Mouse (Mus musculus): ENCODE measurements at regions not wholly inside any gene's neighbourhood (a gene's known extent, or its start where the extent isn't known, plus 50 kb on each side); places are given as distances from the start of the nearest gene placed in this dataset.

GRCm38 (mm10) chr2:50416056-50416455 lies 119.5 kb upstream of the Mmadhc start:
- 98% methylated on average over 2 of the region's 2 CpGs for WGBS
- no peak for DNase-seq (ENCODE audit: low spot score)
- Histone ChIP-seq H3K27ac (no peak overlapping the region), H3K36me3 (replicated peaks; ENCODE audit: control insufficient read depth, insufficient read depth) (no peaks in the 10 kb centered on the region), H3K27me3 (ENCODE audit: control insufficient read depth, insufficient read depth, low read length) (no peaks in the 10 kb centered on the region), H3K4me2 (replicated peaks) (no peak overlapping the region), H3K9me3 (ENCODE audit: control insufficient read depth, low read length) (no peaks in the 10 kb centered on the region), H3K4me1 (replicated peaks; ENCODE audit: control insufficient read depth, insufficient read depth, low read length) (no peaks in the 10 kb centered on the region), H3K4me3 (replicated peaks; ENCODE audit: low read length) (no peak overlapping the region), H3K9ac (no peak overlapping the region)
- ATAC-seq (ENCODE audit: low FRiP score): no peak

GRCm38 (mm10) chr2:50405932-50406331 lies 109.3 kb upstream of the Mmadhc start:
- Histone ChIP-seq H3K4me1 (replicated peaks; ENCODE audit: control insufficient read depth, insufficient read depth, low read length) (no peaks in the 10 kb centered on the region), H3K36me3 (replicated peaks; ENCODE audit: control insufficient read depth, insufficient read depth) (no peaks in the 10 kb centered on the region), H3K9ac (no peak overlapping the region), H3K9me3 (ENCODE audit: control insufficient read depth, low read length) (no peaks in the 10 kb centered on the region), H3K27ac (no peak overlapping the region), H3K4me3 (replicated peaks; ENCODE audit: low read length) (no peak overlapping the region), H3K27me3 (ENCODE audit: control insufficient read depth, insufficient read depth, low read length) (no peaks in the 10 kb centered on the region), H3K4me2 (replicated peaks) (no peak overlapping the region)
- WGBS: 46% methylated on average over 4 of the region's 4 CpGs
- DNase-seq (ENCODE audit: low spot score) (no peak), ATAC-seq (ENCODE audit: low FRiP score) (no peak)

- Histone ChIP-seq H3K4me1 (replicated peaks; ENCODE audit: control insufficient read depth, insufficient read depth, low read length) (no peaks in the 10 kb centered on the region), H3K4me2 (replicated peaks) (no peak overlapping the region), H3K9ac (no peak overlapping the region), H3K36me3 (replicated peaks; ENCODE audit: control insufficient read depth, insufficient read depth) (no peaks in the 10 kb centered on the region), H3K9me3 (ENCODE audit: control insufficient read depth, low read length) (no peaks in the 10 kb centered on the region), H3K4me3 (replicated peaks; ENCODE audit: low read length) (no peak overlapping the region), H3K27me3 (ENCODE audit: control insufficient read depth, insufficient read depth, low read length) (no peaks in the 10 kb centered on the region), H3K27ac (no peak overlapping the region)
- ATAC-seq (ENCODE audit: low FRiP score) (no peak), DNase-seq (ENCODE audit: low spot score) (no peak)
- 90% methylated on average over 6 of the region's 6 CpGs for WGBS
Observed at GRCm38 (mm10) chr2:50403106-50403505, 106.5 kb upstream of the Mmadhc start.

- WGBS: 81% methylated on average over 5 of the region's 5 CpGs
- H3K4me3 ChIP-seq (replicated peaks; ENCODE audit: low read length): no peak overlapping the region
- H3K9me3 ChIP-seq (ENCODE audit: control insufficient read depth, low read length): no peaks in the 10 kb centered on the region
- no peak overlapping the region for H3K27ac ChIP-seq
- H3K36me3 ChIP-seq (replicated peaks; ENCODE audit: control insufficient read depth, insufficient read depth): no peaks in the 10 kb centered on the region
- ATAC-seq (ENCODE audit: low FRiP score) (no peak), DNase-seq (ENCODE audit: low spot score) (no peak)
- H3K4me2 ChIP-seq (replicated peaks): no peak overlapping the region
- no peaks in the 10 kb centered on the region for H3K27me3 ChIP-seq (ENCODE audit: control insufficient read depth, insufficient read depth, low read length)
- no peak overlapping the region for H3K9ac ChIP-seq
- H3K4me1 ChIP-seq (replicated peaks; ENCODE audit: control insufficient read depth, insufficient read depth, low read length): no peaks in the 10 kb centered on the region
Observed at GRCm38 (mm10) chr2:50398576-50398975, 102.0 kb upstream of the Mmadhc start.

GRCm38 (mm10) chr2:50377609-50378413 lies 81.2 kb upstream of the Mmadhc start:
- ATAC-seq (ENCODE audit: low FRiP score) (no peak), DNase-seq (ENCODE audit: low spot score) (no peak)
- H3K4me1 ChIP-seq (replicated peaks; ENCODE audit: control insufficient read depth, insufficient read depth, low read length): no peaks in the 10 kb centered on the region

GRCm38 (mm10) chr2:50373626-50374025 lies 77.0 kb upstream of the Mmadhc start:
- no peaks in the 10 kb centered on the region for H3K4me1 ChIP-seq (replicated peaks; ENCODE audit: control insufficient read depth, insufficient read depth, low read length)
- no peak overlapping the region for H3K27ac ChIP-seq
- no peak overlapping the region for H3K4me3 ChIP-seq (replicated peaks; ENCODE audit: low read length)
- no peak for DNase-seq (ENCODE audit: low spot score)
- no peaks in the 10 kb centered on the region for H3K36me3 ChIP-seq (replicated peaks; ENCODE audit: control insufficient read depth, insufficient read depth)
- H3K27me3 ChIP-seq (ENCODE audit: control insufficient read depth, insufficient read depth, low read length): no peaks in the 10 kb centered on the region
- no peak for ATAC-seq (ENCODE audit: low FRiP score)
- 66% methylated on average over 2 of the region's 2 CpGs for WGBS
- H3K9ac ChIP-seq: no peak overlapping the region
- no peaks in the 10 kb centered on the region for H3K9me3 ChIP-seq (ENCODE audit: control insufficient read depth, low read length)
- H3K4me2 ChIP-seq (replicated peaks): no peak overlapping the region

More at GRCm38 (mm10) chr2:50377609-50378413, 81.2 kb upstream of the Mmadhc start:
- Histone ChIP-seq H3K27me3 (ENCODE audit: control insufficient read depth, insufficient read depth, low read length) (no peaks in the 10 kb centered on the region), H3K9ac (no peak overlapping the region), H3K4me2 (replicated peaks) (no peak overlapping the region), H3K36me3 (replicated peaks; ENCODE audit: control insufficient read depth, insufficient read depth) (no peaks in the 10 kb centered on the region), H3K4me3 (replicated peaks; ENCODE audit: low read length) (no peak overlapping the region), H3K27ac (no peak overlapping the region), H3K9me3 (ENCODE audit: control insufficient read depth, low read length) (no peaks in the 10 kb centered on the region)
- WGBS: 72% methylated on average over 16 of the region's 16 CpGs

GRCm38 (mm10) chr2:50373006-50373405 lies 76.4 kb upstream of the Mmadhc start:
- no peak overlapping the region for H3K9ac ChIP-seq
- H3K9me3 ChIP-seq (ENCODE audit: control insufficient read depth, low read length): no peaks in the 10 kb centered on the region
- no peaks in the 10 kb centered on the region for H3K4me1 ChIP-seq (replicated peaks; ENCODE audit: control insufficient read depth, insufficient read depth, low read length)
- H3K27me3 ChIP-seq (ENCODE audit: control insufficient read depth, insufficient read depth, low read length): no peaks in the 10 kb centered on the region
- H3K4me3 ChIP-seq (replicated peaks; ENCODE audit: low read length): no peak overlapping the region
- no peak overlapping the region for H3K4me2 ChIP-seq (replicated peaks)
- 91% methylated on average over 7 of the region's 7 CpGs for WGBS
- H3K36me3 ChIP-seq (replicated peaks; ENCODE audit: control insufficient read depth, insufficient read depth): no peaks in the 10 kb centered on the region
- no peak overlapping the region for H3K27ac ChIP-seq
- DNase-seq (ENCODE audit: low spot score): no peak
- no peak for ATAC-seq (ENCODE audit: low FRiP score)

- ATAC-seq (ENCODE audit: low FRiP score) (no peak), DNase-seq (ENCODE audit: low spot score) (no peak)
- H3K4me1 ChIP-seq (replicated peaks; ENCODE audit: control insufficient read depth, insufficient read depth, low read length): no peaks in the 10 kb centered on the region
- no peaks in the 10 kb centered on the region for H3K27me3 ChIP-seq (ENCODE audit: control insufficient read depth, insufficient read depth, low read length)
- no peak overlapping the region for H3K9ac ChIP-seq
- no peaks in the 10 kb centered on the region for H3K36me3 ChIP-seq (replicated peaks; ENCODE audit: control insufficient read depth, insufficient read depth)
- WGBS: 65% methylated on average over 4 of the region's 4 CpGs
- no peak overlapping the region for H3K27ac ChIP-seq
- H3K9me3 ChIP-seq (ENCODE audit: control insufficient read depth, low read length): 0 out of 2 replicates have a peak, but pooled peaks cover 4% of the 10 kb centered on the region
- no peak overlapping the region for H3K4me2 ChIP-seq (replicated peaks)
- H3K4me3 ChIP-seq (replicated peaks; ENCODE audit: low read length): no peak overlapping the region
Observed at GRCm38 (mm10) chr2:50368831-50369230, 72.2 kb upstream of the Mmadhc start.

- no peaks in the 10 kb centered on the region for H3K36me3 ChIP-seq (replicated peaks; ENCODE audit: control insufficient read depth, insufficient read depth)
- H3K27ac ChIP-seq: no peak overlapping the region
- ATAC-seq (ENCODE audit: low FRiP score) (no peak), DNase-seq (ENCODE audit: low spot score) (no peak)
- no peak overlapping the region for H3K9ac ChIP-seq
- H3K9me3 ChIP-seq (ENCODE audit: control insufficient read depth, low read length): 0 out of 2 replicates have a peak, but pooled peaks cover 4% of the 10 kb centered on the region
- WGBS: 71% methylated on average over 6 of the region's 6 CpGs
- no peaks in the 10 kb centered on the region for H3K4me1 ChIP-seq (replicated peaks; ENCODE audit: control insufficient read depth, insufficient read depth, low read length)
- H3K27me3 ChIP-seq (ENCODE audit: control insufficient read depth, insufficient read depth, low read length): no peaks in the 10 kb centered on the region
- no peak overlapping the region for H3K4me3 ChIP-seq (replicated peaks; ENCODE audit: low read length)
- no peak overlapping the region for H3K4me2 ChIP-seq (replicated peaks)
Observed at GRCm38 (mm10) chr2:50368351-50368750, 71.8 kb upstream of the Mmadhc start.
